ENCODE assay signal across 9 mouse cellular contexts in genomic region chr4:141244931-141245425, GRCm38 (mm10). TPM values are rescaled to one million over a fixed set of nuclear protein-coding genes. Genes with fewer than 3 reads are reported as not detected.
DNase-seq lines count a peak whose midpoint lies in the region; ATAC-seq lines count a peak whose summit lies in the region.
"Had no signal": no experiment of that assay in that cellular context is flagged by ENCODE, and none has a peak within 500 bp of the region (broad histone marks: within the 10 kb centered on the region; RNA-seq: fewer than 3 reads in every experiment).

No protein-coding gene starts in this region.

- H3K27ac ChIP-seq in forebrain, embryonic 10.5 days: peak overlapping the region; percentile 72
- peak overlapping the region; percentile 79 for H3K27ac ChIP-seq in hindbrain, embryonic 14.5 days
- peak overlapping the region; percentile 80 for H3K27ac ChIP-seq in stomach, embryonic 16.5 days (ENCODE audit: low read length)
- H3K27ac ChIP-seq: macrophage had no signal

- ATAC-seq in hindbrain, embryonic 14.5 days (ENCODE audit: low FRiP score): peak; percentile 46; the same call in 1 of the 2 replicates
- no peak for ATAC-seq in stomach, embryonic 16.5 days (ENCODE audit: insufficient read depth, low FRiP score)

- WGBS in forebrain, embryonic 10.5 days: 13% methylated on average over 9 of the region's 9 CpGs
- 5% methylated on average over 9 of the region's 9 CpGs for WGBS in hindbrain, embryonic 14.5 days
- WGBS in stomach, embryonic 16.5 days: 12% methylated on average over 9 of the region's 9 CpGs

- peak overlapping the region; percentile 1; the same call in 1 of the 2 replicates for H3K4me2 ChIP-seq in hindbrain, embryonic 14.5 days (replicated peaks)
- peak overlapping the region; percentile 51 for H3K4me2 ChIP-seq in stomach, embryonic 16.5 days (ENCODE audit: low read depth, low read length)

- peak; percentile 81 for DNase-seq in 3134 (ENCODE audit: extremely low read depth, insufficient read length, low spot score)
- DNase-seq in adrenal gland, adult 8-10 months: peak; percentile 63
- DNase-seq in forebrain, embryonic 10.5 days (ENCODE audit: extremely low spot score, low spot score): no peak
- peak; percentile 75 for DNase-seq in hindbrain, embryonic 14.5 days (ENCODE audit: low spot score)
- DNase-seq in layer of hippocampus, postnatal 10 days (ENCODE audit: low spot score in 2 of 2): peak; percentile 87 to 90
- peak; percentile 79 to 82 for DNase-seq in lung, postnatal 4 days
- no peak for DNase-seq in thymus, postnatal 10 days (ENCODE audit: low spot score in 2 of 2)

- no peaks in the 10 kb centered on the region for H3K36me3 ChIP-seq in forebrain, embryonic 10.5 days (replicated peaks)
- no peaks in the 10 kb centered on the region for H3K36me3 ChIP-seq in hindbrain, embryonic 14.5 days (replicated peaks; ENCODE audit: control insufficient read depth, insufficient read depth)
- no peaks in the 10 kb centered on the region for H3K36me3 ChIP-seq in stomach, embryonic 16.5 days (ENCODE audit: control insufficient read depth, insufficient read depth, low read length)

- H3K9ac ChIP-seq in hindbrain, embryonic 14.5 days: no peak overlapping the region
- peak overlapping the region; percentile 66 for H3K9ac ChIP-seq in stomach, embryonic 16.5 days (ENCODE audit: low read length)

- H3K9me3 ChIP-seq in forebrain, embryonic 10.5 days: no peaks in the 10 kb centered on the region
- H3K9me3 ChIP-seq in hindbrain, embryonic 14.5 days (ENCODE audit: control insufficient read depth, low read length): no peaks in the 10 kb centered on the region
- H3K9me3 ChIP-seq in stomach, embryonic 16.5 days (replicated peaks; ENCODE audit: control insufficient read depth, low read length): no peaks in the 10 kb centered on the region

- peak overlapping the region; percentile 11 for H3K4me3 ChIP-seq in forebrain, embryonic 10.5 days
- no peak overlapping the region for H3K4me3 ChIP-seq in hindbrain, embryonic 14.5 days (replicated peaks; ENCODE audit: low read length)
- peak overlapping the region; percentile 47 for H3K4me3 ChIP-seq in stomach, embryonic 16.5 days (replicated peaks; ENCODE audit: low read length)

- H3K27me3 ChIP-seq in forebrain, embryonic 10.5 days (ENCODE audit: poor library complexity, severe bottlenecking): peaks cover 100% of the 10 kb centered on the region
- peaks cover 80% of the 10 kb centered on the region for H3K27me3 ChIP-seq in hindbrain, embryonic 14.5 days (ENCODE audit: control insufficient read depth, insufficient read depth, low read length)
- 0 out of 2 replicates have a peak, but pooled peaks cover 2% of the 10 kb centered on the region for H3K27me3 ChIP-seq in stomach, embryonic 16.5 days (ENCODE audit: control insufficient read depth, insufficient read depth, low read length)

- H3K4me1 ChIP-seq in forebrain, embryonic 10.5 days: peaks cover 83% of the 10 kb centered on the region
- peaks cover 32% of the 10 kb centered on the region for H3K4me1 ChIP-seq in hindbrain, embryonic 14.5 days (replicated peaks; ENCODE audit: control insufficient read depth, insufficient read depth, low read length)
- peaks cover 76% of the 10 kb centered on the region for H3K4me1 ChIP-seq in stomach, embryonic 16.5 days (ENCODE audit: control insufficient read depth, insufficient read depth, low read length)

RNA-seq across cellular contexts. Expression of gene Arhgef19, which starts 5.7 kb away (rescaled TPM):
- 100 to 1,000 TPM in 1 of 4 experiments, 10 to 100 TPM in 3; 43.5 to 113 (median 60.0) TPM for total RNA-seq in adrenal gland, adult 8-10 months (2022)
- 1.3 and 2.2 TPM in 2 replicates for polyA plus RNA-seq in forebrain, embryonic 10.5 days (2016; fragmentation: Nextera tagmentation; extraction: Ambion mirVana)
- polyA plus RNA-seq in hindbrain, embryonic 14.5 days (2014; fragmentation: Nextera tagmentation; extraction: Ambion mirVana): 0.78 and 1.1 TPM in 2 replicates
- total RNA-seq in layer of hippocampus, postnatal 10 days (2021): 1 to 10 TPM; 5.8 to 6.7 TPM
- 16.1 and 18.9 TPM in 2 replicates for polyA plus RNA-seq in stomach, embryonic 16.5 days (2015; fragmentation: Nextera tagmentation; extraction: Ambion mirVana)
- polyA plus RNA-seq: macrophage had no signal

RNA-seq across cellular contexts. Expression of gene Rsg1, which starts 31.2 kb away (rescaled TPM):
- 1 to 10 TPM; 1.6 to 2.6 (median 2.2) TPM for total RNA-seq in adrenal gland, adult 8-10 months (2022)
- polyA plus RNA-seq in forebrain, embryonic 10.5 days (2016; fragmentation: Nextera tagmentation; extraction: Ambion mirVana): 7.3 and 7.8 TPM in 2 replicates
- polyA plus RNA-seq in hindbrain, embryonic 14.5 days (2014; fragmentation: Nextera tagmentation; extraction: Ambion mirVana): 6.0 and 7.6 TPM in 2 replicates
- 1 to 10 TPM; 2.0 to 3.9 TPM for total RNA-seq in layer of hippocampus, postnatal 10 days (2021)
- polyA plus RNA-seq in stomach, embryonic 16.5 days (2015; fragmentation: Nextera tagmentation; extraction: Ambion mirVana): 5.5 and 5.6 TPM in 2 replicates
- polyA plus RNA-seq: macrophage had no signal

RNA-seq across cellular contexts. Expression of gene Epha2, which starts 56.1 kb away (rescaled TPM):
- 10 to 100 TPM; 11.4 to 21.1 (median 16.2) TPM for total RNA-seq in adrenal gland, adult 8-10 months (2022)
- polyA plus RNA-seq in forebrain, embryonic 10.5 days (2016; fragmentation: Nextera tagmentation; extraction: Ambion mirVana): 3.3 and 3.7 TPM in 2 replicates
- 0.64 and 0.95 TPM in 2 replicates for polyA plus RNA-seq in hindbrain, embryonic 14.5 days (2014; fragmentation: Nextera tagmentation; extraction: Ambion mirVana)
- 1 to 10 TPM; 2.5 to 2.7 TPM for total RNA-seq in layer of hippocampus, postnatal 10 days (2021)
- 9.5 and 12.1 TPM in 2 replicates for polyA plus RNA-seq in stomach, embryonic 16.5 days (2015; fragmentation: Nextera tagmentation; extraction: Ambion mirVana)

Comparison
In these comparisons a context has a peak if more than half of its experiments do, and no peak if none do; other contexts are left out.
1. DNase-seq: peak in 3134 (single experiment), adrenal gland, adult 8-10 months (single experiment), hindbrain, embryonic 14.5 days (single experiment), layer of hippocampus, postnatal 10 days (2 of 2) and lung, postnatal 4 days (2 of 2); none in forebrain, embryonic 10.5 days (single experiment) and thymus, postnatal 10 days (0 of 2).
2. Peak in every context shown above with its lines, with median percentiles within 50 percentile points of each other: H3K27ac ChIP-seq.